Mouse (Mus musculus): ENCODE data around the gene Bcl2.

The Bcl2 gene

DNA sequence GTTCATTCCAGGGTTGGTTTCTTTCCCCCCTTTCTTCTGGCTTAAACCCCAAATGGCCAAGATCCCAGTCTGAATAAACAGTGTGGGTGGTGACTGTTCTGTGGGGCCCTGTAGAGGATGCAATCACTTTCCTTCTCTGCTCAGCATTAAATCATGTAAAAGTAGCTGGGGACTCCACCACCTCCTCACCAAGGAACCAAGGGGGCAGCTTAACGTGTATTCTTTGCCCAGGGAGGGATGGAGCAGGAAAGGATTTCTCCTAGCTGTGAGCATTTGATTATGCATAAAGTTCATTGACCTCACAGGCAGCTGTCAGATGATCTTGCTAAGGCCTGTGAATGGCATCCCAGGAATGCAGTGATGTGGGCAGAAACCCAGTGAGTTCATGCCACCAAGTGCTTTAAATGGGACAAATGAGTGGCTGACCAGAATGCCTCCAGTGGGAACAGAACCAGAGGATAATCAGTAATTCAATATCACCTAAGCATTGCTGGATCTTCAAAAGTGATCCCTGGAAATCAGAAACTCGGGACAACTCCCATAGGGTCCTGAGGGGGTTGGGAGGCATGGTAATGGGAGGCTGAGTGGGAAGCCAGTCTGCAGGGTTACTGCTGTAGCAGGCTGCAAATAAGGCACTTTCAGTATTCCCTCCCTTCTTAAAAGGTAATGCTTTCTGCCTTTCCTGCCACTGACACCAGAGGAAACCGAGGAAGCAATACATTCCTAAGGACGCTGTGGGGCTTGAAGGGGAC is 84.0 kb downstream of the Bcl2 start:
- DNase-seq (ENCODE audit: extremely low spot score, low read depth, low spot score): no peak

DNA sequence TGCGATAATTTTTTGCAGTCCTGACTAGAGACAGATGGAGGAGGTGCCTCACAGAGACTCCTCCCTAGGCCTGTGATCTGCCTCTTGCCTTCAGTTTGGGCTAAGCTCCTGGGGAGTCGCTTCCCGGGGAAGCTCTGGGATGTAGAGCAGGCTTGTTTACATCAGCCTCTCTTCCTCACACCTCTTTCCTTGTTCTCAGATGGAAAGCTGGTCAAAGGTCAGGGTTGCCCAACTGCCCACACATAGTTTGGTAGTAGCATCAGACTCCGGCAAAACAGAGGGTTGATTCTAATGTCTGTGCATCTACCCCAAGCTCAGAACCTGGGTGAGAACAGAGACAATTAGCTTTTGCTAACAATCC is 84.6 kb downstream of the Bcl2 start:
- no peak for DNase-seq (ENCODE audit: extremely low spot score, low read depth, low spot score)

DNA sequence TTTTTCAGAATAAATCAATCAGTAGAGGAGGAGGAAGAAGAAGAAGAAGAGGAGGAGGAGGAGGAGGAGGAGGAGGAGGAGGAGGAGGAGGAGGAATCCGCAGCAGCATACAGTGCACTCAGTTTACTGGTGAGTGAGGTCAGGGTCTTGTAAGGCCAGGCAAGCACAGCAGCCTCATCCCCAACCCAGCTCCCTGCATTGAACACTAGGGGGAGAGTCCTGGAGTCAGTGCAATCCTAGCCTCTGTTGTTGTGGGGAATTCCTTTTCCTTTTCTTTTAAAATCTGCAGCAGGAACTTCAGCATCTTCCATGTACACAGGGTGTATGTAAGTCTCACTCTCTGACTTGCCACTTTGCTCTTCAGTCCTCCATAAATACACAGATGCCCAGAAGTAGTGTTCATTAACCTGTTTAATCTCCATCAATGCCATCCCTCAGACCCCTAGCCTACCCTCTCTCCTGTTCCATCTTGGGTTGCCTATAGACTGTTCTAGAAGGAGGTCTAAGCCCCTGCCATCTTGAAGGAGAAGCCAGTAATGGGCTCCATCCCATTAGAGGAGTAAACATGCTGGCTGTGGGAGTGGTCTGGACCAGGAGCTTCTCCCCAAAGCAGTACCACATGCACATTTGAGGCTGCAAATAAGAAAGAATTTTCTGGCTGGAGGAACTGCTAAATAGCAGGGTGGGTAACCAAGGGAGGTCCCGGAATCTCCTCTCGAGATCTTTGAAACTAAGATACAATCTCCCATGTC is 85.2 kb downstream of the Bcl2 start:
- DNase-seq (ENCODE audit: extremely low spot score, low read depth, low spot score): no peak

DNA sequence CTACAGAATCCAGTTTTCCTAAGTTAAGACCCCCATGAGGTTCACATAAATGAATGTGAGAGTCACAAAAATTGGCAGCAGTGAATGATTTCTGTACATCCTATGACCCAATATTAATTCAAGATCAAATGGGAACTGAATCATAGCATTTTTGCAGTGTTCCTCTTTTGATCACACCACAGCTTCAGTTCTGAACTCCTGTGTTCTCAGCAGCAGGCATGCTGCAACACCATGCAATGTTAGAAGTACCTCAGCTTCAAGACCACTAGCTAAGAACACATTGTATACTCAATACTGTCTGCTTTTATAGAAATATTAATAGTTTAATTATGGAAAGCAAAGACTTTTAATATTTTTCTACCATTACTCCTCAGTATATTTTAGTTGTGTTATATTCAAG is 85.8 kb downstream of the Bcl2 start:
- no peak for DNase-seq (ENCODE audit: extremely low spot score, low read depth, low spot score)

DNA sequence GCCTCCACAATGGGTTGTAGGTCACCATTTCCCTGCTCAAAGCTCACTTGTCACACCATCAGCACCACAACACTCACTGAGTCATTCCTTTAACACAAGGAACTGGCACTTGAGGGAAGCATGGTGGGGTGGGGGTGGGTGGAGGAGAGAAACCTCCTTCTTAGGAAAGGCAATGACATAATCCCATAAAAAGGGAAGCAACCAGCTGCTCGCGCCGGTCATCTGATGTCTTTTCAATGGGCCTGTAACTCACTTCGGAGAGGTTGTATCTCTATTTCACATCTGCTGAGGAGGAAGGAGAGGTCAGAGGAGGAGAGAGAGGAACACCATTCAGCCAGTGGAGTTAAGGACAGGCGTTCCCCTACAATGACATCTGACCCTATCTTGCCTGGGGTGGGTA is 86.8 kb downstream of the Bcl2 start:
- DNase-seq (ENCODE audit: extremely low spot score, low read depth, low spot score): no peak

DNA sequence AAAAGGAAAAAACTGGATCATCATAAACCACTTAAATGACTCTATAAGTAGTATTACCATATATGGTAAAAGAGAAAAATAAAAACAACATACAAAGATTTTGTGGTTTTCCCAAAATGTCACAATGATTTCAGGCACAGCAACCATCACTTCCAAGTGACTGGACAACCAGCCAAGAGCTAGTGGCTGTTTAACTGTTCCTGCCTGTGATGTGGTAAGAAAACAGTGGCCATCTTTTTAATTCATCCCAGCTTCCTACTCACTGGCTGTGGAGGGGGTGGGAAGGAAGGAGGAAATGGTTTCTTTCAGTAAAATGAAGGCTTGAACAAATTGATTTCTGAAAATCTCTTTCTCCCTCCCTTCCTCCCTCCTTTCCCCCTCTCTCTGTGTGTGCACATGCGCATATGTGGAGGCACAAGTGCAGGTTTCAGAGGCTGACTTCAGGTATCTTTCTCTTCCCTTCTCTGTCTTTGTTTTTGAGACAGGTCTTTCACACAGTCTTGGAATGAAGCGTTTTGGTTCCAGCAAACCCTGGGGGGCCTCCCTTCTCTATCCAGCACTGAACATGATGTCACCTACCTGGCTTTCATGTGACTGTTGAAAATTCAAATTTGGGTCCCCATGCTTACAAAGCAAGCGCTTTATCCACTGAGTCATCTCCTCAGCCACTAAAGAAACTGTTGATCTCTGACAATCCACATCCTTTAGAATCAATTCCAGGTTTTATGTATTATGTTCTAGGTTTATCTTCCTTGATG is 93.7 kb downstream of the Bcl2 start:
- no peak for DNase-seq (ENCODE audit: extremely low spot score, low read depth, low spot score)

DNA sequence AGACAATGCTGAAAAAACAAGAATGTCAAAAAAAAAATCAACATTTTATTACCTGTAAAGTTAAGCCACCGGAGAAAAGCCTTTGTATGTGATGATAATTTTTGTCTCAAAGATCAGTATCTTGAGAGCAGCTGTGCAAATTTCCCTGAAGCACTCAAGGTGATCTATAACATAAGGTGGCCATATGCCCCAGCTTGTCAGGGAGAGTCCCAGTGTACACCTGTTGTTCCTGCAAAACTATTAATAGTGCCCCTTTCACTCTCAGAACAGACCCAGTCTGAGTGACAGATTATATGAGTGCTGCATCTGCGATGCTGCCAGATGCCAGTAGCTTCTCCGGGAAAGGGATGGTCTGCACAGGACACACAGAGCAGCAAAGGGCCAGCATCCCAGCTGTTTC is 95.3 kb downstream of the Bcl2 start:
- no peak for DNase-seq (ENCODE audit: extremely low spot score, low read depth, low spot score)

DNA sequence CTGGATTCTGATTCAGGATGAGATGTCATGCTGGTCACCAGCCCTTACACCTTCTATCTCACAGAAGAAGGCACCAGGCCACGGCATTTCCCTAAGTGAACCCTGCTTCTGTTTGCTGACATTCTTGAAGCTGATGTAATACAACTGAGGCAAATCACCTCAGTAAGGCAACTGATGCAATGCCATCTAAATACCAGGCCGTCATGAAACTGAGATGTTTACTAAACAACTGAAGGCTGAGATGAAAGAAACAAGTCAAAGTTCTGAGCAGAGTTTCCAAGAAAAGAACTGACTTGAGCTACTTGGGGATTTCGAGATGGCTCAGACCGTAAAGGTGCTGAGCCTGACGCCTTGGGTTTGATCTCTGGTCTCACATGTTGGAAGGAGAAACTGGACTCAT is 97.1 kb downstream of the Bcl2 start:
- DNase-seq (ENCODE audit: extremely low spot score, low read depth, low spot score): no peak

DNA sequence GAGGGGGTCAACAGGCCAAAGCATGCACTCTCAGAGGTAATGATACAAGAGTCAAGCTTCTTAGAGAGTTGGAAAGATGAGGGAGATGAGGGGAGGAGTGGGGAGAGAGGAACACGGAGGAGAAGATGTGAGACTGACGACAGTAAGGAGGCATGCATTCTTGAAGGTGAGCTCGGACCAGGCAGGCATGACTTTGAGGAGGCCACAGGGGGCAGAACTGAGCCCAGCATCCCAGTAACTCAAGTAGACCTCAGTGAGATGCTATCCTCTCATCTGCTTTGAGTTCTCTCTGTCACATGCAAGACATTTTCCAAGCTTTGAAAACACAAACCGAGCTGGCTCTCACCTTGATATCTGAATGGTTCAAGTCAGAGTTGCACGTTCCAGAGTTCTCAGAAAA is 100.7 kb downstream of the Bcl2 start:
- DNase-seq (ENCODE audit: extremely low spot score, low read depth, low spot score): no peak

DNA sequence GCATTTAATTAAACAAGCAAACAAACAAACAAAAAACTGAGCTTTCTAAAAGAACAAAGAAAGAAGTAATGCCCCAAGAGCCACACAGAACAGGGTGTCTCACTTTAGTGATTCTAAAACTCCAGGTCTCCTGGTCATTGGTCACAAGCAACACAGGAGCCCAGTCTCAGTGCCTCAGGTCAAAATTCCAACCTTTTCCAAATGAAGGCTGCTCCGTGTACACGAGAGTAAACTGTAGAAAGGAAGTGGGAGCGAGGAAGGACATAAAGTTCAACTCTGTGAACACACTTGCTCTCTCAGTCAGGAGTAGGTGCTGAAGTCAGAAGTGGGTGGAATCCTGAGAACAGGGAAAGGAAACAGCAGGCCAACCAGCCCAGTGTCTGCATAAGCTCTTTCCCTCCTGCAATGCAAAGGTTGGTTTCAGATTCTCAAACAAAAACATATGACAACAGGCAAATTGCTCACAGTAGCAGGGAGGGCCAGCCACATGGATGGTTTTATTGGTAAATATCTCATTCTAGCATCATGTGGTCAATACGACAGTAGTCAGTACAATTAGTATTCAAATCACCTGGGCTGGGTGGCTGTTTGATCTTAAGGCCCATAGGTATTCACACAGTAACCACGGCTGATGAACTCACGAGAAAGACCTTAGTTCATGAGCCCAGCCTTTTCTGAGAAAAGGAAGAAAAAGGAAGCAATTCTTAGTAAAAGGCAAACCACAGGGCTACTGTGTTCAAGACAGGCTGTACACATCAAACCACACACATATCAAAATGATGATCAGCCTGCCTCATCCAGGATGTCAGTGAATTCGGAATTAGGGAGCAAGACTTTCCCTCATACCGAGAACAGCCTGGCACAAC is 101.7 kb downstream of the Bcl2 start:
- no peak for DNase-seq (ENCODE audit: extremely low spot score, low read depth, low spot score)

DNA sequence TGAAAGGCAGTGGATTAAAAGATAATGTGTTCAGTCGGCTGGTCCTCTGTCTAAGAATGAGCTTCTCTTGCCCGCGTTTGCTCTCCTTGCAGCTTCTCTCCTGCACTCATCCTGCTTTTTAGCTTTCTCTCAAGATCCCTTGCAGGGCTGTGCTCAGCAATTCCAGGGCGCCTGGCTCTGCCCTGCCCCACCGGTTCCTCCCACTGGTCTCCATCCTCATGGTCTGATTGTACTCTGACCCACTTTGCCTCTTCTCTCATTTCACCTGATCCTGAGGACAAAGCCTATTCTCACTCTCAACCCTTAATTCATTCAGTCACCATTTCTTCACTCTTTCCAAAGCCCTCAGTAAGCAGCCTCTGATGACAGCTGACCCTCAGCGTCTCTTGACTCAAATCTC is 102.8 kb downstream of the Bcl2 start:
- DNase-seq (ENCODE audit: extremely low spot score, low read depth, low spot score): no peak

DNA sequence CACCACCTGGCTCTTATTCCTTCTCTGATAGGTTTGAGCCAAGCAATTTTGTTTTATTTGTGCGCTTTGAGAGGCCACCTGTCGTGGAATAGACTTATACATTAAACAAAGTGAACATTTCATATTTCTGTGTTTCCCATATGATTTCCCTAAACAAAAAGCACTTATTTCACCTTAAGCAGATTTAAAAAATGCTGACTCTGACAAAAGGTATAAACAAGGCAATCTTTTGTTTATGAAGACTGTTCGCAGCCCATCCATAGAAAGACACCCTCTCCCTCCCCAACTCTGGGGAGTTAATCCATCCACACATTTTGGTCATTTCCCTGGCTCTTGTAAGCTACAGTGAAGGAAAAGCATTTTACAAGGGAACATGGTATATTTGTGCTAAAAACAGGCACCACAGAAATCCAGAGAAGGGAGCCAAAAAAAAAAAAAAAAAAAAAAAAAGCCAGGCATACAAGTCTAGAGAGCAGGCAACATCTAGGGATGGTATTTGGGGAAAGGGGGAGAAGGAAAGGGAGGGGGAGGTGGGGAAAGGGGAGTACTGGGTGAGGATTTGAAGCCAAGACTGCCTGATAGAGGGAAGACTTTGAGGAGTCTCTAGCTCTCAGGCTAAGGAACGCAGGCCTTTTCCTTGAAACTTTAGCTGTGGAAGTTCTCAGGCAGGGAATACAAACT is 105.8 kb downstream of the Bcl2 start:
- no peak for DNase-seq (ENCODE audit: extremely low spot score, low read depth, low spot score)

DNA sequence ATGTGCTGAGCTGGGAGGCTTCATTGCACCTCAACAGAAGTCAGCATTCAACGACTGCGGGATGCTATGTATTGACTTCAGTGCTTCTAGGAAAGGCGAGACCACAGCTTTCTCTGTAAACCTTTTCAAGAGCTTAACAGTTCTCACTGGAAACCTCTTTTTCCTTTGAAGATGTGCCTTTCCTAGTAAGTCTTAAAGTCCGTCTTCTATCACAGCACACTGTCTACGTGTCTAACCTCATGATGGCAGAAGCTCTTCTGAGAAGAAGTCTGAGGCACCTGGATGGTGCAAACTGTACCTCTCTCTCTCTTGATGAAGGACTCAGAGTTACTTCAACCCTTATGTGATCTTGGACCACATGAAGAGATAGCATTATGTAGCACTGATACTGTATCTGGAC is 107.1 kb downstream of the Bcl2 start:
- DNase-seq (ENCODE audit: extremely low spot score, low read depth, low spot score): no peak

DNA sequence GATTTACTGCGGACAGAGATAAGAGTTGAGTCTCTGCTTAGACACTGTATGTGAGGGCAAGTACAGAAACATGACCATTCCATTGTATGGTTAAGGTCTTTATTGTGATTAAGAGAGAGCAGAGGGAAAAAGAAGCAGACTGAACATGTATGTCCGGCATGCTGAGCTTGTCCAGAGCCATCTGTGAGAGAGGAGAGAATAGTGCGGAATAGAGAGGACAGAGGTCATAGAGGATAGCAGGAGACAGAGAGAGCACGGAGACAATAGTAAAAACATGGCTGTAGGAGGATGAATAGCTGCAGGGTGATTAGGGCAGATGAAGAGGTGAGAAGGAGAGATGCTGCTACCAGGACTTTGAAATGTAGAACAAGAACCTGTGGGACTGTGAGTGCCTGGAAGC is 110.7 kb downstream of the Bcl2 start:
- DNase-seq (ENCODE audit: extremely low spot score, low read depth, low spot score): no peak

DNA sequence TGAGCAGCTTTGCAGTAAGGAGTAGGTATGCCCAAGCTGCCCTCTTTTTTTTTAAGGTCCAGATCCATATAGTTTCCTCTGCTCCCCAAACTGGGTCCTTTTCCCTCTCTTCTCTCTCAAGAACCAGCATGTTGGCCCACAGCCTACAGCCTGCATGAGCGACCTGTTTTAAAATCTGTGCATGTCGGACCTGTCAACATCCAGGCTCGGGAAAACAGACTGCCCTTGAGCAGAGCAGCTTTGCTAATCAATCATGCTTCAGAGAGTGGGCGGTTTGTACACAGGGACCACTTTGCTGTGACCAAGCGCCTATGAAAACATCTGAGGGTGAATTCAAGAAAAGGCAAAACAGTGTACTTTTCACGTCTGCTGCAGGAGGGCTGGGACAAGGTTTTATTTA is 111.1 kb downstream of the Bcl2 start:
- no peak for DNase-seq (ENCODE audit: extremely low spot score, low read depth, low spot score)

DNA sequence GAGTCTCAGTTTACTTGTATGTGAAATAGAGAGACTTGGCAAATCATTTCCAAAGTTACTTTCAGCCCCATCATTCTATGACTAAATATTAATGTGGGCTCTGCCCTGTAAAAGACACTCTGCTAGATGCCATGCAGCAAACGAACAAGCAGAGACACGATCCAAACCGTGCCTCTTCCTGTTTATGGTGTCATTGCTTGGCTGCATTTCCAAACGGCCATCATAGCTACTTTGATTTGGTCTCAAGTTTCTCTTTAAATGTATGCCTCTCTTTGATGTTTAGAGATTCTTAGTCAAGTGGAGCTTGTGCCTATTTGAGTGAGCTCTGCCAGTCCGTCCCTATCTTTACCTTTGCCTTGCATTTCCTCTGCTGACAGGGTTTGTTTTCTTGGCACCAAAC is 111.5 kb downstream of the Bcl2 start:
- no peak for DNase-seq (ENCODE audit: extremely low spot score, low read depth, low spot score)

DNA sequence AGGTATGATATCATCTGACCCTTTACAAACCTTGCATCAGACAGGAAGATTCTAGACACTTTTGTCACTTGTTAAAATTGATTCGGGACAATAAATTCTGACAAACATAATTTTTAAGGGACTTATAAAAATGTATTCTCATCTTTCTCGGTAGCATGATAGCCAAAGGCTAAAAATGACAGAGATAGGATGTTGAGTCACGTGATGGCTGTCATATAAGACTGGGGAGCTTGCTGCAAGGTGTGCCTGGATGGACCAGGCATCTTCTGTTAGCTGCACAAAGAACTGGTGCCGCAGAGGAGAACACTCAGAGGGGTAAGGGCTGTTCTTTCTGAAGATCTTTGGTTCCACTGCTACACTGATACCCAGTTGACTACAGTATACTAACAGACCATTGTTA is 112.8 kb downstream of the Bcl2 start:
- no peak for DNase-seq (ENCODE audit: extremely low spot score, low read depth, low spot score)

DNA sequence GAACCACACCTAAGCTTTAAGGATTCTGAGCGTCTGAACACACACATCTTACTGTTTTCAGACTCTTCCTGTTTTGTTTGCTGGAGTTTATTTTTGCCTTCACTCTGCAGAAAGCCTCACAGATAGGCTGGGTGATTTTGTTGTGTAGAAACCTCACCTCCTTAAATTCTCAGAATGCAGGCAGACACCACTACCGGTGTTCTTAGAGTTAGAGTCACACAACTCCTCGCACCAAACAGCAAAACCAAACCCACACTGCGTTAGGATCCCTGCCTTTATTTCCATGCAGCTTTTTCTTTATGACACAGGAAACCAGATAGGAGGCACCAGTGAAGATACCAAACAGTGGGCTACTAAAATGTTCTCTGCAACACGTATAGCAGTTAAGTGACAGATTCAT is 113.2 kb downstream of the Bcl2 start:
- DNase-seq (ENCODE audit: extremely low spot score, low read depth, low spot score): no peak

DNA sequence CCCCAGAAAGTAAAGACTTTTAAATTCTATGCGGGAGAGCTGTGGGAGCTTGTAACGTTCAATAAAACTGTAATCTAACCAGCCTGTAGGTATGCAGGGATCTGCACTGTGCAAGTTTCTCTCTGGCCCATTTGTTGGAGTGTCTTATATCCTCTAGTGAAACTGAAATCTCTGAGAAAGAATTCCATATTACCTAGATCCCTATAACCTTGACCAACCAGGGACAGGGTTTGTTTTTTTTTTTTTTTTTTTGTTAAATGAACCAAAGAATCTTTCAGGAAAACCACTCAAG is 115.8 kb downstream of the Bcl2 start:
- no peak for DNase-seq (ENCODE audit: extremely low spot score, low read depth, low spot score)

DNA sequence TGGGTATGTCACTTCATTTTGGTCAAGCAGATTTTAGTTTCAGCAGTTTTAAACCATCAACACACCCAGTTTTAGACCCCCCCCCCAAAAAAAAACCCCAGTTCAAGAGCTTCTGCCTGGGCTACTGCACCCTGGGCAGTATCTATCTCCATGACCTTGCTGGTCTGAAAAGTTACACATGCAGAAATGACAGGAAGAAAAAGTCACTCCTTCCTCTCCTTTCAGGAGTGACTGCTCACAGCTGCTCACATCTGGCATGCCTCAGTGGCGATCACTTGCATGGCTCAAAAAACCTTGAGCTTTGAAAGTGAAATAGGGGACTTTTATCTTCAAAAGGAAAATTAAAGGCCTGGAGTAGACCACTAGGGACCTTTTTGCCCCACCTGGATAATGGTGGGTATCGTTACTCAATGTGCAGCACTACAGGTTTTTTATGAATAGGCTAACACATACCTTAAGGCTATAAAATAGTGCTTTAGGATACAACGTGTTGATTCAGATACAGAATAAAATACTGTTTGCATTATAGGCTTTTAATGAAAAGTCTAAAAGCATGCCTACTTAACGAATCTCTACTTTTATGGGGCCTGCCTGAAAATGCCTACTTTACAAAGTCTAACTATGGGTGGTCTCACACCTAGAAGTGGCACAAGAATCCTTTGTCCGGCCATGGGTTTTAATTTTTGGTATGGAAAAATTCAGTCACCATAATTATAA is 116.3 kb downstream of the Bcl2 start:
- DNase-seq (ENCODE audit: extremely low spot score, low read depth, low spot score): no peak

All from hindlimb bud, embryonic 11.5 days (tissue).